Mouse (Mus musculus): ENCODE data around the gene Gins2.
A peak's percentile ranks its signal among the peaks of the same experiment; 100 is the strongest.

The Gins2 gene

DNA sequence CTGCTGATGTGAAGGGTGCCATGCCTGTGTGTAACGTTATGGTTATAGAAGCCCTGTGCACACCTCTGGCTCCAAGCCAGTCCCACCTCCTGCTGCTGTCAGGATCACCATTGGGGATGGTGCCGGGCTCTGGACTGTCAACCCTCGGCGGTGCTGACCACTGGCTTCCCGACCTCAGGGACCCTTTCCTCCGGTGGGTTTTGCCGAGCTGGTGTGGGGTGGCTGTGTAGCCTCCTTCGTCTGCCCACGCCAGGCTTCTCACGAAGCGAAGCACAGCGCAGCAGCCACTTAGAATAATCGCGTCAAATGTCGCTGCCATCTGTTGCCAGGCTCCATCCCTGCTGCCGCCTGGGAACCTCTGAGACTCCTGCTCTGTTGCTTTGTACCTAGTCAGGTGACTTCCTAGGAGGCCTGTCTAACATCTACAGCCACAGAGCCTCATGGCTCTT is 40.8 kb downstream of the Gins2 start:
- DNase-seq (ENCODE audit: low spot score in 2 of 2): peak in 1 of 2 experiments; percentile 74

DNA sequence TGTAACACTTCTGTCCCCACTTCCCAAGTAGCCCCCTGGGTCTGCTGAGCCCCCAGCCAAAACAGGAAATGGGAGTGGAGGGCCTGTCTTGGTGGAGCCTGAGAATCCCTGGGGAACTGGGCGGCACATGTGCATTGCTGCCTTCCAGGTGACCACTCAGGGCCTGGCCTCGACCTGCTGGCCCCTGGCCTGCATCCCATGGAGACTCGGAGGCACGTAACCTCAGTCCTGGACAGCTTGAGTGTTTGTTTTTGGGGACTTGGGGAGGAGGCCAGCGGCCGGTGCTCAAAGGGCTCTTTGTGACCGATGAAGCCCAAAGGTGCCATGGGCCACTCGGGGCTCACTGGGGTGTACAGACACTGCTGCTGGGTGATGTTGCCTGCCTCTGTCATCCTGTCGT is 41.5 kb downstream of the Gins2 start:
- no peak for DNase-seq (ENCODE audit: low spot score in 2 of 2)

DNA sequence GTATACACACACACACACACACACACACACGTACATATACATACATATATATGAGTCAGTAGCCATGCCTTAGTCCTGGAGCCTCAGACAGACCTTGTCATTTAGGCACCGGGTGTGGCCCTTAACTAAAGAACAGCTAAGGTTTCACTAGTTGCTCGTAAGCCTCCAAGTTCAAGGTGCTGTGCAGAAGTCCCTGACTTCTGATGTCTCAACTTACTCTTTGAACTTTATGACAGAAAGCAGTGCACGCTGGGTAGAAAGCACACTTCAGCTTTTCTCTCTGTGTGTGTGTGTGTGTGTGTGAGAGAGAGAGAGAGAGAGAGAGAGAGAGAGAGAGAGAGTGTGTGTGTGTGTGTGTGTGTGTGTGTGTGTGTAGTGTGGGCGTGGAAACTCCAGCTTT is 44.9 kb downstream of the Gins2 start:
- DNase-seq (ENCODE audit: low spot score in 2 of 2): no peak

DNA sequence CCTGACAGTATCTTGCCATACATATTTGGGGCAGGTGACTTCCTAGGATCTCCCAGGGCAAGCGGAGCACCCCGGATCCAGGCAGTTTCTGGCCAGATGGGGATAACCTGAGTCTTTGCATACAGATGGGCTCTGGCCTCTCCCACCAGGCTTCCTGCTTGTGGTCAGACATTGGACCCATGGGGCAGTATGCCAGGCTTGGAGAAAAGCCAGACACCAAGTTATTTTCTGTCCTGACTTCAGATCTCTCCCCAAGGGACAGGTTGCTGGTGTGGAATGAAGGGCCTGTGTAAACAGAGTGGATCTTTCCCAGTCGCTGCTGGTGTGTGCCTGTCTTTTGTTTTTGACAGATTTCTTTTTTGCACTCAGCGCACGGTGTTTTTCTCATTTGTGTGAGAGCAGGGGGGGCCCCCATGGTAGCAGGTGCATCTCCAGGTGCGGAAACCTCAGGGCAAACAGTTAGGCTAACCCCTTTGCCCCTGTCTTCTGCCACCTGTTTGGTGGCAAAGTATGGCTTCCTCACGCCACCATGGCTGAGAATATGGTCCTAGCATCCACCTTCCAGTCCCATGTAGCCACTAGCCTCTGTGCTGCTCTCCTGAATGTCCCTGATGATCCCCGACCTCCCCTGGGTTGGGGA is 45.6 kb downstream of the Gins2 start:
- DNase-seq (ENCODE audit: low spot score in 2 of 2): no peak

DNA sequence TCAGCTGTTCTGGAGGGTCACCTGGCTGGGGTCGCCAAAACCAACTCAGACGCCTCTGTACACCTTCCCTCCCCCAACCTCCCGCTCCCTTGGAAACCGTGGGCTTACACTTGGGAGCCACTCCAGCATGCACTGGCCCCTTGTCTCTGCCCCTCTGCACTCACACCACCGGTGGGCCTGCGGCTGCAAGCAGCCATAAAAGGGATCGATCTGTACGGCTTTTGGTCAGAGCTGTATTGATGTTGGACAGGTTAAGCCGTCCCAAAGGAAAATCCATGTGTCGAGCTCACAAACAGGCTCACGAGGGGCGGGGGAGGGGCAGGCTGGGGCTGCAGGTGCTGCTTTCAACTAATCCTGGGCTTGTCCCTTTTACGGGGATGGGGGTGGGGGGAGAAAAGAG is 46.1 kb downstream of the Gins2 start:
- DNase-seq (ENCODE audit: low spot score in 2 of 2): no peak

- no peak for DNase-seq (ENCODE audit: low spot score in 2 of 2)
Measured at GRCm38 (mm10) chr8:120539775-120540625, 49.1 kb downstream of the Gins2 start.

GRCm38 (mm10) chr8:120539381-120539774 is 49.7 kb downstream of the Gins2 start:
- no peak for DNase-seq (ENCODE audit: low spot score in 2 of 2)

GRCm38 (mm10) chr8:120538397-120539240 is 50.5 kb downstream of the Gins2 start:
- peak in 1 of 2 experiments; percentile 76 for DNase-seq (ENCODE audit: low spot score in 2 of 2)

GRCm38 (mm10) chr8:120537818-120538396 is 51.2 kb downstream of the Gins2 start:
- peak in 1 of 2 experiments; percentile 64 for DNase-seq (ENCODE audit: low spot score in 2 of 2)

- peak in 1 of 2 experiments; percentile 57 for DNase-seq (ENCODE audit: low spot score in 2 of 2)
Measured at GRCm38 (mm10) chr8:120537207-120537817, 51.8 kb downstream of the Gins2 start.

DNA sequence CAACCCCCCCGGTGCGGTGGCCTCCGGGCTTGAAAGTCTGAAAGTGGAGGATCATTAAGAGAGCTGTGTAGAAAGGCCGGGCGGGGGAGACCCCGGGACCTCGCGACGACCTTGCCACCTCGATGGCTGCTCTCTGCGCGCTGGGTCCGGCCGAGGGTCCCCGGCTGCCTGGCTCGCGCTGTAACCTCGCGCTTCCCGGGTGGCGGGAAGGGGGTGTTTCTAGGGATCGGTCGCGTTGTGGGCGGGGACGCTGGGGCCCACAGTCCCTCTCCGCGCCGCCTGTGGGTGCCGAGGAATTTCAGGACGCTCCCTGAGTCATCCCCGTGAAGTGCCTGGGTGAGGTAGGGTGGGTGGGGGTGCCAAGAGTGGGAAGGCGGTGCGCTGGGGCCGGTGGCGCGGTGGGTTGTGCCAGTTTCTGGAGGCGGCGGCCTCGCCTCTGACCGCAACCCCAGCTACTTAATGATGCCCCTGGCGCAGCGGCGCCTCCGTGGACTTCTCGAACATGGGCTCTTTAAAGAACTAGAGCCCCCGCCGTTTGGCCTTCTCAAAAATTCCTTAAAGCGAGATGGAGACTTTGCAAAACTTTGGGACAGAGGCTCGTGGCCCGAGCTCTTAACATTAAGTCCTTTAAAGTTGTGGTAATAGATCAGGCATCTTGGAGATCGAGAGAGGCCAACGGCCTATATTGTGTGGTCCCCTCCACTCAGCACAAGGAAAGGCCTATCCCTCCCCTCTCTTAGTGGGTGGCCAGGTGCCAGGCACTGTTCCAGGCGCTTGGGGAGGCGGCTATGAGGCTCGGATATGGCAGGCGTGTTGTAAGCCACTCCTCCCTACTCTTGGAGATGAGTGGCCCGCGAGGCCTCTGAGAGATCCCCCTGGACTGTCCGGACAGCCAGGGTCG is 52.5 kb downstream of the Gins2 start:
- DNase-seq (ENCODE audit: low spot score in 2 of 2): peak in 1 of 2 experiments; percentile 68

- DNase-seq (ENCODE audit: low spot score in 2 of 2): peak in 1 of 2 experiments; percentile 75
Measured at GRCm38 (mm10) chr8:120535452-120536305, 53.4 kb downstream of the Gins2 start.

- peak in 1 of 2 experiments; percentile 88 for DNase-seq (ENCODE audit: low spot score in 2 of 2)
Measured at GRCm38 (mm10) chr8:120534504-120535368, 54.4 kb downstream of the Gins2 start.

DNA sequence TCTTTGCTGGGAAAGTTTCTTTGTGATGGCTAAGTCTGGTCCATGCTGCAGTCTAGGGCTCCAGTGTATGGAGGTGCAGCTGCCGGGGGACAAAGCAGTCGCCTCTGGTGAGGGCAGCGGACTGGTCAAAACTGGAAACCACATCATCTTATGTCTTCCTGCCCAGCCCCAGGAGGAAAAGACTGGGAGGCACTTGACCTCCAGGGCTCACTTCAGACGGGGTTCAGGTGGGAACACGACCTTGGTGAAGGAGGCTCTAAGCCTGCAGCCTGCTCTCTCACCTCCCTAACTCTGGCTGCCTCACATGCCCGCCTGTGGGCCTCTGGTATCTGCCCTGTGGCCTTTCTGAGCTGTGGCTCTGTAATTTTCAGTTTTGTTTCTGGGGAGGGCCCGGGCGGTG is 55.0 kb downstream of the Gins2 start:
- DNase-seq (ENCODE audit: low spot score in 2 of 2): no peak

- no peak for DNase-seq (ENCODE audit: low spot score in 2 of 2)
Measured at GRCm38 (mm10) chr8:120533380-120533779, 55.7 kb downstream of the Gins2 start.

DNA sequence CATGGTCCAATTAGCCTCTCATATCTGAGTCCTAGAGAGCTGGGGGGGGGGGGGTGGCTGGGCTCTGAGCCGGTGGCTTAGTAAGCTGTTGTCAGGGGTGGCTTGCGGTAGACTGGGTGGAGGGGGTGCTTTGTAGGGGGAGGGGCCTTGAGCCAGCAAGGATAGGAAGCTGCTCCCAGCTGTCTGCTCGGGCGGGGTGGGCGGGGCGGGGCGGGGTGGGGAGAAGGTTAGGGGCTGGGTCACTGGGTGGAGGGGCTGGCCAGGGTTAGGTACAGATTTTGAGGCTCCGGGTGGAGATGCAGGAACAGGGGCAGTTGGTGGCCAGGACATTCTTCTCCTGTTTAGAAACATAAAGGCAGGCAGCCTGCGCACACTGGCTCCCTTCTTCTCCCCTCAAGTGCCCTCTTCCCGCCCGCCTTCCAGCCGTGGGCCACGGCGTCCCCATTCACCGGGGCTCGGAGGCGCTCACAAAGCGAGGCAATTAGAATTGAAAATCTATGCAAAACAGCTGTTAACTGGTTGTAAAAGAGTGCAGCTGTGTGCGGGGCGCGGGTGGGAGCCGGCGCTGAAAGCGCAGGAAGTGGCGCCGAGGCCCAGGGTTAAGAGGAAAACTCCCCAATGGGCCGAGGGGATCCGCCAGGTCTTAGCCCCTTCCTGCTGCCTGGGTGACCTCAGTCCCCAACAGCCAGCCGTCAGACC is 56.4 kb downstream of the Gins2 start:
- DNase-seq (ENCODE audit: low spot score in 2 of 2): peak in 1 of 2 experiments; percentile 36

- DNase-seq (ENCODE audit: low spot score in 2 of 2): no peak
Measured at GRCm38 (mm10) chr8:120531775-120532516, 57.2 kb downstream of the Gins2 start.
